Mouse (Mus musculus) stomach, embryonic 15.5 days (tissue): ENCODE data around the gene Cercam. TPM values are rescaled to one million over a fixed set of nuclear protein-coding genes. Genes with fewer than 3 reads are reported as not detected.
"Not testable (repeated sequence)": the region's sequence is repeated elsewhere in the genome, so short reads cannot be mapped to it uniquely, and the experiment has no call there.

Experiments used
- ATAC-seq: fragments of 200-750 bp; cut with Nextera tagmentation; 2 replicates; pipeline ENCODE4 v1.8.0; 2017; ENCODE audit warnings: low read depth, moderate number of reproducible peaks, moderate TSS enrichment; ENCODE audit not compliant: insufficient read depth, low FRiP score
- H3K27ac ChIP-seq: fragments of 300-500 bp; sonication (generic); 2 replicates; pipeline ENCODE4 v1.5.1; 2015; ENCODE audit warnings: mild to moderate bottlenecking, inconsistent platforms
- H3K27me3 ChIP-seq: fragments of 300-500 bp; sonication (generic); replicated peaks from 2 replicates; pipeline ENCODE4 v1.6.1; 2015; ENCODE audit warnings: inconsistent platforms
- H3K36me3 ChIP-seq: fragments of 300-500 bp; sonication (generic); 2 replicates; pipeline ENCODE4 v1.6.1; 2015; ENCODE audit warnings: inconsistent platforms
- H3K4me1 ChIP-seq: fragments of 300-500 bp; sonication (generic); 2 replicates; pipeline ENCODE4 v1.6.1; 2015; ENCODE audit warnings: inconsistent platforms
- H3K4me2 ChIP-seq: fragments of 300-500 bp; sonication (generic); 2 replicates; pipeline ENCODE4 v1.6.1; 2015; ENCODE audit warnings: mild to moderate bottlenecking, inconsistent platforms
- H3K4me3 ChIP-seq: fragments of 300-500 bp; sonication (generic); replicated peaks from 2 replicates; pipeline ENCODE4 v1.5.1; 2015; ENCODE audit warnings: inconsistent platforms
- H3K9ac ChIP-seq: fragments of 300-500 bp; sonication (generic); 2 replicates; pipeline ENCODE4 v1.6.1; 2015; ENCODE audit warnings: inconsistent platforms
- H3K9me3 ChIP-seq: fragments of 300-500 bp; sonication (generic); 2 replicates; pipeline ENCODE4 v1.6.1; 2016; ENCODE audit warnings: inconsistent platforms
- WGBS: fragments of 180-500 bp; shearing (Covaris S2); methylation state at CpG from one replicate; pipeline ENCODE4 v1.1.7; 2015; 5-methylcytosine and 5-hydroxymethylcytosine counted together
- polyA plus RNA-seq: library from polyadenylated mRNA; unstranded; fragments of >200 nt; fragmentation: Nextera tagmentation; extraction: Ambion mirVana; gene quantifications from 2 replicates; pipeline ENCODE4 v1.2.1, GENCODE M21; 2015

Cercam gene
- polyA plus RNA-seq, 1 experiment from 2014 or later = 29.4 TPM

DNA sequence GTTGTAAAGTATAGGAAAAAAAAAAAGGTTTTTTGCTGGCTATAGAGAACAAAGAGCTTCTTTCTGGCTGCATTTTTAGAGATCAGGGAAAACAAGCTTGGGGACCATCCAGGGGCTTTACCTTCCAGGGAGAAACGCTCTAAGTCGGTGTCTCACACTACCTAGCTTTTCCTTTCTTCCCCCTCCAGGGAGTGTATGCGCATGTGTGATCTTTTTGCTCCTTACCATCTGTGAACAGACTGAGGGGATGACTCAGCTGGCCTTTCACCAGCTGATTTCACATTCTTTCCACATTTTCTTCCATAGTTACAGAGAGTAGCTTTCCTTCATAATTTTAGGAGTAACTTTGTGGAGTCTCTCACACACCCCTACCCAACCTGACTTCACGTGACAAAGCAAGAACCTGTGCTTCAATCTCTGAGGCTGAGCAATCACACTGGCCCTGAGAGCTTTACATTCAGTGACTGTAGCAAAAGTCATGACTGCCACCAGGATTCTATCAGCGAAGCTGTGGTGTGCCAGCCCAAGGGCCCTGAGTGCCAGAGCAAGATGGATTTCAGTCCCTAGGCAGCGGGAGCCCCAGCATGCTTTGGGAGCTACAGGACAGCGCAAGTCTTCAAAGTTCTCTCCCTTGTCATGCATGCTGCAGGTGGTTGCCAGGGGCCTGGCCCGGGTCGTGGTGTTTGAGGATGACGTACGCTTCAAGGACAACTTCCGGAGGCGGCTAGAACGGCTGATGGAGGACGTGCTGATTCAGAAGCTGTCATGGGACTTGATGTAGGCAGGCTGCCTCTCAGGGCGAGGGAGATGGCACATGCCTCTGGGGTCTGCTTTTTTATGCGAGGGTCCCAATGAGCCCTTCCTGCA, 11.2 kb downstream of the Cercam start:
- H3K36me3 ChIP-seq = peaks cover 11% of the 10 kb centered on the region; the same call in 1 of the 2 replicates
- no peak overlapping the region for H3K9ac ChIP-seq
- WGBS = 71% methylated on average over 17 of the region's 17 CpGs
- no peaks in the 10 kb centered on the region for H3K9me3 ChIP-seq
- H3K27ac ChIP-seq = no peak overlapping the region
- H3K27me3 ChIP-seq = no peaks in the 10 kb centered on the region
- H3K4me3 ChIP-seq = no peak overlapping the region
- H3K4me1 ChIP-seq = no peaks in the 10 kb centered on the region
- ATAC-seq = no peak
- H3K4me2 ChIP-seq = no peak overlapping the region

- not testable (repeated sequence) for ATAC-seq
- WGBS = 81% methylated on average over 9 of the region's 9 CpGs
Observed at GRCm38 (mm10) chr2:29886659-29887292, 17.8 kb downstream of the Cercam start.

DNA sequence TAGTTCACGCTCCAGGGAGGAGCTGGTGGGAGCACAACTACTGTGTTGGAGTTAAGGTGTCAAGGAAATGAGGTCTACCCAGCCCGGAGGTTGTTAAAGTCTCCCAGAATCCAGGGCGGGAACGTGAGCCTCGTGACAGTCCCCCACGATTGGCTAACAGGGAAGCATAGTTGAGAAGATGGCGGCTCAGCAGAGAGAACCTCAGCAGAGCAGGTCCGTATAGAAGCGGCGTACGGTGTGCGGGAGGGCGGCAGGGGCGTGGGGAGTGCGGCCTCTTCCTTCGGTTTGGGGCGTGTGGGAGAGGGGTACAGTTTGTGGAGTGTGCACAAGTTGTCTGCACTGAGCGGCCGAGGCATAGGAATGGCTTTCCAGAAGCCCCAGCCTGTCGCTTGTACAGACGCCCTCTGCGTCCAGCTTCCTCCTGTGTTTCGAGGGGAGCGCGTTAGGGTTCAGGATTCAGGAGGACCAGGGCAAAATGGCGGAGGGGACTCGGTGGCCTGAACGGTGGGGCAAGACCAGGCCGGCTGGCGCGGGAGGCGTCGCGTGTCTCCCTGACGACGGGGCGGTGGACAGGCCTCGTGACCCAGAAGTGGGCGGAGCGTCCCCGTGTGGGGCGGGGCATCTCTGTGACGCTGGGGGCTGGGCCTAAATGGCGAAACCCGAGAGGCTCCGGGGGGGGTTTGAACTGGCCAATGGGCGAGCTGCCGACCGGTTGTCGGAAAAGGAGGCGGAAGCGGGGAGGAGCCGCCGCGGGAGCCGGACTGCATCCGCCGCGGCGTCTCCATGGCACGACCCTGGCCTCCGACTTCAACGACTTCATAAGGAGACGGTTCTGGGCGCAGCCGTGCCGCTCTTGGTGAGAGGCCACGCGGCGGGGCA, 20.3 kb downstream of the Cercam start, which contains the start of gene Odf2:
TSS of gene Odf2 (plus strand) at position 156 of the 879 bp plus-strand sequence.
- Histone ChIP-seq H3K4me3 (peak within 1 kb of the TSS; percentile 95), H3K27ac (peak within 1 kb of the TSS; percentile 88), H3K9ac (peak within 1 kb of the TSS; percentile 88), H3K36me3 (peaks cover 20% of the 10 kb centered on the region), H3K9me3 (no peaks in the 10 kb centered on the region), H3K27me3 (no peaks in the 10 kb centered on the region), H3K4me1 (peaks cover 18% of the 10 kb centered on the region), H3K4me2 (peak within 1 kb of the TSS; percentile 84)
- 1% methylated on average over 62 of the region's 70 CpGs for WGBS
- ATAC-seq = peak; percentile 87

More at GRCm38 (mm10) chr2:29886659-29887292, 17.8 kb downstream of the Cercam start:
- H3K4me1 ChIP-seq = peaks cover 18% of the 10 kb centered on the region
- not testable (repeated sequence) for H3K36me3 ChIP-seq, H3K27me3 ChIP-seq, H3K27ac ChIP-seq, H3K9me3 ChIP-seq, H3K4me2 ChIP-seq, H3K9ac ChIP-seq, H3K4me3 ChIP-seq

GRCm38 (mm10) chr2:29889991-29890833, 21.2 kb downstream of the Cercam start:
- H3K9ac ChIP-seq = peak overlapping the region; percentile 88
- no peaks in the 10 kb centered on the region for H3K9me3 ChIP-seq
- peak; percentile 93 for ATAC-seq
- H3K4me2 ChIP-seq = peak overlapping the region; percentile 84
- H3K4me3 ChIP-seq = peak overlapping the region; percentile 95
- H3K4me1 ChIP-seq = peaks cover 18% of the 10 kb centered on the region
- no peaks in the 10 kb centered on the region for H3K27me3 ChIP-seq
- under 1% methylated on average over 58 of the region's 61 CpGs for WGBS
- H3K36me3 ChIP-seq = peaks cover 21% of the 10 kb centered on the region
- H3K27ac ChIP-seq = peak overlapping the region; percentile 88

GRCm38 (mm10) chr2:29891773-29892172, 22.8 kb downstream of the Cercam start:
- Histone ChIP-seq H3K9ac (no peak overlapping the region), H3K4me3 (no peak overlapping the region), H3K9me3 (no peaks in the 10 kb centered on the region), H3K4me1 (peaks cover 18% of the 10 kb centered on the region), H3K27ac (no peak overlapping the region), H3K36me3 (peaks cover 33% of the 10 kb centered on the region), H3K27me3 (no peaks in the 10 kb centered on the region), H3K4me2 (no peak overlapping the region)
- WGBS = 91% methylated on average over 6 of the region's 6 CpGs
- no peak for ATAC-seq

DNA sequence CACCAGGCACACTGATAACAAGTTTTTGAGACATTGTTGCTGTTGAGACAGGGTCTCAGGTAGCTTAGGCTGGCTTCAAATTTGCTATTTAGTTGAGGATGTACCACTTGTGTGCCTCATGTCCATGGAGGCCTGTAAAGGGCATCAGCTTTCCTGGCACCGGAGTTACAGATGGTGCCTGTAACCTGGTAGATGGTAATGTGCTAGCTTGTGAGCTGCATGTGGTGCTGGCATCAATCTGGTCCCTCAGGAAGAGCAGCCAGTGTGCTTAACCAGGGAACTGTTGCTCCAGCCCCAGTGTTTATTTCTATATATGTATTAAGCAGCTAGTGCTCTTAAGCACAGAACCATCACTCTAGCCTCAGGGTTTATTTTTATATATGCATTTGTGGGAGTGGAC, 27.1 kb downstream of the Cercam start:
- 95% methylated on average over 1 of the region's 1 CpGs for WGBS
- no peak for ATAC-seq
- Histone ChIP-seq H3K36me3 (peaks cover 69% of the 10 kb centered on the region), H3K4me1 (peaks cover 7% of the 10 kb centered on the region), H3K9me3 (no peaks in the 10 kb centered on the region), H3K9ac (no peak overlapping the region), H3K4me3 (no peak overlapping the region), H3K4me2 (no peak overlapping the region), H3K27me3 (no peaks in the 10 kb centered on the region), H3K27ac (no peak overlapping the region)

DNA sequence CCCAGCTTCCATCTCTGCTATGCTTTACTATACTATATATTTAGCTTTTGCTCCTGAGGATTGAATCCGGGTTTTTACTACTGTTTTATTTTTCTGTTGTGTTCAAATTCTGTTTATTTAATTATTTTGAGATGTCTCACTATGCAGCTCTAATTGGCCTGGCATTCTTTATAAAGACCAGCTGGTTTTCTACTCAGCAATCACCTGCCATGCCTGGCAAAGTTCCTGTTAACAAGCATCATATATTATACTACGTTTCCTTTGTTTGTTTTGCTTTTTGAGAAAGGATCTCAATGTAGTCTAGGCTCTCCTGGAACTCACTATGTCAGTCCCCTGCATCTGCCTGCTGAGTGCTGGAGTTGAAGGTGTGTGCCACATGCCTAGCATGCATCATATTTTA, 28.4 kb downstream of the Cercam start:
- 79% methylated on average over 2 of the region's 2 CpGs for WGBS
- Histone ChIP-seq H3K4me1 (no peaks in the 10 kb centered on the region), H3K9me3 (no peaks in the 10 kb centered on the region), H3K4me3 (no peak overlapping the region), H3K36me3 (peaks cover 76% of the 10 kb centered on the region), H3K9ac (no peak overlapping the region), H3K4me2 (no peak overlapping the region), H3K27ac (no peak overlapping the region), H3K27me3 (no peaks in the 10 kb centered on the region)
- ATAC-seq = no peak

- Histone ChIP-seq H3K4me1 (no peaks in the 10 kb centered on the region), H3K27ac (no peak overlapping the region), H3K4me2 (no peak overlapping the region), H3K36me3 (peaks cover 74% of the 10 kb centered on the region), H3K9ac (no peak overlapping the region), H3K27me3 (no peaks in the 10 kb centered on the region), H3K9me3 (no peaks in the 10 kb centered on the region), H3K4me3 (no peak overlapping the region)
- 97% methylated on average over 1 of the region's 1 CpGs for WGBS
- ATAC-seq = no peak
Observed at GRCm38 (mm10) chr2:29898081-29898480, 29.1 kb downstream of the Cercam start.

DNA sequence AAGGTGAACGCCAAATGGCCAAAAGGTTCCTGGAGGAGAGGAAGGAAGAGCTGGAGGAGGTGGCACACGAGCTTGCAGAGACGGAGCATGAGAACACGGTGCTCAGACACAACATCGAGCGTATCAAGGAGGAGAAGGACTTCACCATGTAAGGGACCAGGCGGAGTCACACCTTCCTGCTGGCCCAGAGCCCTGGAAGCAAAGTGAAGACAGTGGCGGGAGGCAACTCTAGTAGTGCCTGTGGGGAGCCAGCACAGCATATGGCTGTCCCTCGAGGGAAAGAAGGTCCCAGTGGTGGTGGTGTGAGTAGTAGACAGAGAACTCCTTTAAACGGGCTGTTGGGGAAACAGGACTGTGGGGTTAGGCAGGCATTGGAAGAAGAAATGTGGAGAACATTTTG, 33.2 kb downstream of the Cercam start:
- 92% methylated on average over 10 of the region's 10 CpGs for WGBS
- Histone ChIP-seq H3K27me3 (no peaks in the 10 kb centered on the region), H3K9ac (no peak overlapping the region), H3K4me1 (no peaks in the 10 kb centered on the region), H3K36me3 (peaks cover 72% of the 10 kb centered on the region), H3K4me2 (no peak overlapping the region), H3K4me3 (no peak overlapping the region), H3K27ac (no peak overlapping the region), H3K9me3 (no peaks in the 10 kb centered on the region)
- no peak for ATAC-seq

DNA sequence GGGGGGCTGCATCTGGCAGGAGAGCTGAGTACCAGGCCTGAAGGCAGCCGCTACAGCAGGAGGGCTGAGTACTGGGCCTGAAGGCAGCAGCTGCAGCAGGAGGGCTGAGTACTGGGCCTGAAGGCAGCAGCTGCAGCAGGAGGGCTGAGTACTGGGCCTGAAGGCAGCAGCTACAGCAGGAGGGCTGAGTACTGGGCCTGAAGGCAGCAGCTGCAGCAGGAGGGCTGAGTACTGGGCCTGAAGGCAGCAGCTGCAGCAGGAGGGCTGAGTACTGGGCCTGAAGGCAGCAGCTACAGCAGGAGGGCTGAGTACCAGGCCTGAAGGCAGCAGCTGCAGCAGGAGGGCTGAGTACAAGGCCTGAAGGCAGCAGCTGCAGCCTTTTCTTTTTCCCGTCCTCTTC, 39.2 kb downstream of the Cercam start:
- peaks cover 42% of the 10 kb centered on the region for H3K36me3 ChIP-seq
- H3K4me1 ChIP-seq, ATAC-seq, H3K27ac ChIP-seq, H3K9me3 ChIP-seq, H3K27me3 ChIP-seq, H3K4me2 ChIP-seq, H3K4me3 ChIP-seq, H3K9ac ChIP-seq: not testable (repeated sequence)
- 92% methylated on average over 2 of the region's 2 CpGs for WGBS

DNA sequence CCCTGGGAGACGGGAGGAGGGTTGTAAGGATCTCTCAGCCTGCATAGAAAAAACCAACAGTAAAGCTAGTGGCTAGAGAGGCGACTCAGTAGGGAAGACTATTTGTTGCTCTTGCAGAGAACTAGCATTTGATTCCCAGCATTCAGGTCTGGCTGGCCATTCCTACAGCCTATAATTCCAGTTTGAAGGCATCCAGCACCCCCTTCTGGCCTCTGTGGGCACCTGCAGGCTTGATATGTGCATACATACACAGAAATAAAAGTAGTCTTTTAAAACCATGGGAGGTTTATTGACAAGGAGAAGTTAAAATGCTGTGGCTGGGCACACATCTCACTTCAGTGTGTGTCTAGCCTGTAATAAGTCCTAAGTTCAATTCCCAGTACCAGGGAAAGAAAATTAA, 41.1 kb downstream of the Cercam start:
- Histone ChIP-seq H3K4me3 (no peak overlapping the region), H3K27ac (no peak overlapping the region), H3K4me1 (no peaks in the 10 kb centered on the region), H3K27me3 (no peaks in the 10 kb centered on the region), H3K36me3 (peaks cover 37% of the 10 kb centered on the region), H3K4me2 (no peak overlapping the region), H3K9me3 (no peaks in the 10 kb centered on the region), H3K9ac (no peak overlapping the region)
- WGBS = 90% methylated on average over 2 of the region's 2 CpGs
- no peak for ATAC-seq
